Mouse (Mus musculus) lung, adult 2 months (tissue): ENCODE data around the gene Sfmbt2.

Experiments used
- CTCF ChIP-seq: fragments of 200-500 bp; IDR thresholded peaks from 2 replicates; pipeline ENCODE4 v1.5.1; 2011; ENCODE audit warnings: mild to moderate bottlenecking, low read length, control low read depth; ENCODE audit not compliant: insufficient read depth
- POLR2A ChIP-seq: fragments of 200-500 bp; IDR thresholded peaks from 2 replicates; pipeline ENCODE4 v1.6.1; 2011; ENCODE audit warnings: low read depth, mild to moderate bottlenecking, control low read depth, low read length, borderline replicate concordance; ENCODE audit errors: extremely low read depth

DNA sequence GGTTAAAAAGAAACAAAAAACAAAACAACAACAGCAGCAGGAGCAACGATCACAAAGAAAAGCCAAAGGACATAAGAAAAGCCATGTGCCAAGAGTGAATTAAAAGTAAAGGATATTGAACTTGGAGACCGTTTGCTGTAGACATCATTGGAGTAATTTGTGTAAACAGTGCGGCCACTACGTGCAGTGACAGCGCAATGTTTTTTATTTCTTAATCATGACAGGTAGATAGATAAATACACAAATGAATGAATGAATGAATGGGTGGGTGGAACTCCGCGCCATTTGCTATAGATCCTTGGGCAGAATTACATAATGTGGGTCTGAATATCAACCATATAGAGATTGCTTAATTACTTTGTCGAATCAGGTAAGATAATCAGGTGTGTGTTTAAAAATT, 634 bp upstream of the Sfmbt2 start:
- TF ChIP-seq POLR2A, result no peak
- TF ChIP-seq CTCF, result no peak
